Mouse (Mus musculus): ENCODE data around the gene Mybbp1a.

DNA sequence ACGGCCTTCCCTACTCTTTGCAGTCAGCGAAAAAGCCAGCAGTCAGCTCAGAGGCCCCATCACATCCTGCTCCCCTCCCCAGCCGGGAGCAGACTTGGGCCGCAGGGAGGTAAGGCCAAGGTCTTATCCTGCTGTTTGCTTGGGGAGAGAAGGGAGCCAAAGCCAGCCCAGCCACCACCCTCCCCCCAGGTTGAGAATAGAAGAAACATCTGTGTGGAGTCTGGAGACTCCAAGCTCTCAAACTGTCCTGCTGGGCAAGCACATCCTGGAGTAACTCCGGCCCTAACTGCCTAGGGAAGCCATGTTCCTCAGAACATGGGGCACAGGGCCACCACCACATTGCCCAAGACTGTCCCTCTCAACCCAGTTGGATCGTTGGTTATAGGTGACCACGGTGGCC lies 44.5 kb upstream of the Mybbp1a start:
- TF ChIP-seq EP300 (optimal IDR thresholded peaks at IDR 0.05) (no peak), CTCF (IDR thresholded peaks at IDR 0.05; ENCODE audit: low read depth) (no peak)

Measured in stomach, postnatal 0 days (tissue).